Mouse (Mus musculus): Measurements from ENCODE around the gene Lats2.

Lats2 gene

DNA sequence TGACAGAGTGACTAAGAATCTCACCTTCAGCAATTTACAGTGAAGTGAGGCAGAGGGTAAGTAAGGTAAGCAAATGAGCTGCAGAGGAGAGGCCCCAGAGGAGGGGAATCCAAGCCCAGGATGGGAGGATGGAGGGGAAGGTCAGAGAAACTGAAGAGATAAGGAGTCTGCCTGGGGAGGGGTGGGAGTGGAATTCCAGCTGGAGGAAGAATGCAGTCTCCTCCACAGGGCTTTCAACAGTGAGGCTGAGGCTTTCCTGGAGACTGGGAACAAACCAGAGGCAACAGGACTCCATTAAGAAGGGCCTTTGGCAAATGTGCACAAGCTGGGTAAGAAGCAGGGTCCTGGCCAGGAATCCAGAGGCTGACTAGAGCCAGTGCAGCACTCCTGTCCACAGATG lies 21.1 kb downstream of the Lats2 start:
- DNase-seq (ENCODE audit: low read depth, low spot score): no peak

DNA sequence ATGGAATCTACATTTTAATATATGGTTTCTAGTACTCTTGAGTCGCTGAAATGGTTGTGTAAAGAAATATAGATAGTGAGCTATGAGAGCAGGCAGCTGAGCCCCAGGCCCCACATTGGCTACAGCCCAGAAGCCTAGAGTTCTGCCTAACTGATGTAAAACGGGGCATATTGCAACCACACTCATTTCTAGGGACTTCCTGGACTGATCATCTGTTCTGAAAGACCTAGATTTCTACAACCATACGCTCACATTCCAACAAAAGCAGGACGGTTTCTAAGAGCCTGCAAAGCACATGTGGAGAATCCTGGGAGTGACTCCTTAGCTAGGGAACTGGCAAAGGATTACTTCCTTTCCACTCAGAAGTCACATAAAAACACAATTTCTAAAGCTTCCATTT lies 22.0 kb downstream of the Lats2 start:
- no peak for DNase-seq (ENCODE audit: low read depth, low spot score)

DNA sequence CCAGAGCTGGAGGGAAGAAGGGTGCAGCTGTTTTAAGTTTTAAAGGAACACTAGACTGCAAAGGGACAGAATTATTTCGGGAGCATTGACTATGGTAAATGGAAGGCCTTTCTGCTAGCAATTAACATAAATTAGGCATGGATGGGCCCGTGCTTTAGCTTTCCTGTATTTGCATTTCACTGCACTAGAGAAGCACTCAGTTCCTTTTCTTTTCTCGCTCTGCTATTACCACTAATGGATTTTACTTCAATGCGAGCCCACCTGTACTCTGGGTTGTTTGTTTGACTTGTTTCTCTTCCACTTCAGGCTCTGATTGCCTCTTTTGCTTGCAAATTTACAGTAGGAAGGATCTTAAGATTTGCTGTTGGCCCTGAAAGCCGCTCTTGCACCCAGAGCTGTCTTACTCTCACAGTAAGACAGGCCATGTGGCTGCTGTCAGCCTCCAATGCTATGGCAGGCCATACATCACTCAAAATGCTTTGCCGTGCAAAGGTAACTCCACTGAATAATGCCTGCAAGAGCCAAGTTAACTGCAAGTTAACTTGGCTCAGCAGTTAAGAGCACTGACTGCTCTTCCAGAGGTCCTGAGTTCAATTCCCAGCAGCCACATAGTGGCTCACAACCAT lies 25.4 kb downstream of the Lats2 start:
- DNase-seq (ENCODE audit: low read depth, low spot score): no peak

DNA sequence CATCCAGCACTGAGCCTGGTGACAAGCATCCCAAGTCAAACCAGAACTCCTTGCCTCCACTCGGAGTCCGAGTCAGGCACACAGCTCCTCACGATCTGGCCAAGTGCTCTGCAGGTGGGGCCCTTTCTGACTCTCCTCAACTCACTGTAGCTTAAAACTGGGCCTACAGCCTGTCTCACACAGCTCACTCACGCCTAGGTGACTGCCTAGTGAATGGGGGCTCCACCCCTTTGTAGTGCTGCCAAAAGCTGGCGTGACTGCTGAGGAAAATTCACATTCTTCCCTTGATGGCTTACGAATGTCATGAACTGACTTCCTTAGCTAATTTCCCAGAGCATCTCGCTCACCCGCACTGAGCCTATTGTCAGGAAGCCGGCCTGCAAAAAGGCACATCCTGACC lies 27.7 kb downstream of the Lats2 start:
- DNase-seq (ENCODE audit: low read depth, low spot score): no peak

DNA sequence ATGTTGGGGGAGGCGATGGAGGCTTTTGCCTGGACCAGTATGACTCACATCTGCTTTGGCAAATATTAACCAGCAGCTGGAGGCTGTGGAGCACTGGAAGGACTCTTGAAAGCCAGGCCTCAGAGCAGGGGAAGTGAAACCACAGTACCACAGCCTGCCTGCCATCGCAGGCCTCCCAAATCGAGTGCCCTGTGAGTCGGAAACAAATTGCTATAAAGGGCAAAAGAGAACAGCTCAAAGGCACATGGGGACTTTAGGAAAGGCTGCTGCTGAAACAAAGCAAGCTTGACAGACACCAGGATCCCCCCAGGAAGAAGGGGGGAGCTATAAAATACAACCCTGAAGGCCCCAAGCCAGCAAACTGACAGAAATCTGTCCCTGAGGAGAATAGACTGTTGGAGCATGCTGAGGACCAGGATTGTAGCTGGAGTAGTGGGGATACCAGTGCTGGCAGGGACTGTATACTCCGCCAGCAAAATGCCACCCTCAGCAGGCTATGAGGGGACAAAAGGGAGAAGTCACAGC lies 28.2 kb downstream of the Lats2 start:
- no peak for DNase-seq (ENCODE audit: low read depth, low spot score)

DNA sequence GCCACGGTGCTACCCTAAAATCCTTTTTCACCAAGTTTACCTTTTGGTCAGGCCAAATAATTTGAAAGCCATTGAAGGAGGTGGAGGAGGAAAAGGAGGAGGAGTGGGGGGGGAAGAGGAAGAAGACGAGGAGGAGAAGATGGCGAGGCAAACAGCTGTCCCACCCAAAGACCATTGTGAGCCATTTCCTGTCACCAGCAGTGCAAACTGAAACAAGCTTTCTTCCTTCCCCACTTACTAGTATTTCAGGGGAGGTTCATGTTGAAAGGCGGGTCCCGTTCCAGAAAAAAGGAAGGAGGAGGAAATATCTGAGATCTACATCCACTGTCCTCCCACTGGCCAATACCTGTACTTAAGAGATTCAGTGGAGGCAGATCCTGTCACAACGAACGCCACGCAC lies 28.8 kb downstream of the Lats2 start:
- no peak for DNase-seq (ENCODE audit: low read depth, low spot score)

DNA sequence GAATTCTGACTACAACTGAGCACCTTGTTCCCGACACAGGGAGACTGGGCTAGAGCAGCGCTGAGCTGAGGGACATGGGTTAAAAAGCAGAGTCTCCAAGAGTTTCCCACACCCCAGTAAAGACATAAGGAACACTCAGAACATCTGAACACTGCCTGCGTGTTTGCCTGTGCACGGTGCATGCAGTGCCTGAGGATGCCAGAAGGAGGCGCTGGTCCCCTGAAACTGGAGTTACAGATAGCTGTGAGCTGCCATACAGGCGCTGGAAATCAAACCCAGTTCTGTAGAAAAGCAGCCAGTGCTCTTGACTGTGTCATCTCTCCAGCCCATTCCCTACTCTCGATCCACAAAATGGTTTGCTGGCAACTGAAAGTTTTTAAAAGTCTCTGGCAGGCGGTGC lies 32.0 kb downstream of the Lats2 start:
- no peak for DNase-seq (ENCODE audit: low read depth, low spot score)

DNA sequence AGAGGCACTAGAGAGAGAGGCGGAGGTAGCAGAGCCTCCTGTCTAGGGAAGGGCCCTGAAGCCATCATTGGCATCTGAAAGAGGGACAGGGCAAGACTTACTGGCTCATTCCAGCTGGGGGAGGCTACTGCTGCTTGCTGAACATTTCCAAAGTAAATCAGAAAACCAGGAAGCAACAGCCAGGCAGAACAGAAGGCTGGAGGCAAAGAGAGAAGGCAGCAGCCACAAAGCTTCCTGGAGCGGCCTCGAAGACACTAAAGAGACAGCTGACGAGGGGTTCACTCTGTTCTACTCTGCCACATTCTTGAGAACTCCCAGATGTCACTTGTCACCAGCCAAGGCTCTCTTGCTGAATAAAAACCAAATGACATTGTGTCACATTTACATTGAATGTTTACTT lies 33.7 kb downstream of the Lats2 start:
- DNase-seq (ENCODE audit: low read depth, low spot score): no peak

DNA sequence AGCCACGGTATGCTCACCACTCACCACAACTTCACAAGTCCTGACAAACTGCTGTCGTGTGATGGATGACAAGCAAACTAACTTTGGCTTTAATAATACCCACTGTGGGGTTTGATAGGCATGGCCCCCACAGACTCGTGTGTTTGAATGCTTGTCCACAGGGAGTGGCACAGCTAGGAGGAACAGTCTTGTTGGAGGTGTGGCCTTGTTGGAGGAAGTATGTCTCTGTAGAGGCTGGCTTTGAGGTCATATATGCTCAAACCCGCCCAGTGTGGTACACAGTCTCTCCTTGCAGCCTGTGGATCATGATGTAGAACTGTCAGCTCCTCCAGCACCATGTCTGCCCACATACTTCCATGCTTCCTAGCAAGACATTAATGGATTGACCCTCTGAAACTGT lies 39.9 kb downstream of the Lats2 start:
- DNase-seq (ENCODE audit: low read depth, low spot score): no peak

DNA sequence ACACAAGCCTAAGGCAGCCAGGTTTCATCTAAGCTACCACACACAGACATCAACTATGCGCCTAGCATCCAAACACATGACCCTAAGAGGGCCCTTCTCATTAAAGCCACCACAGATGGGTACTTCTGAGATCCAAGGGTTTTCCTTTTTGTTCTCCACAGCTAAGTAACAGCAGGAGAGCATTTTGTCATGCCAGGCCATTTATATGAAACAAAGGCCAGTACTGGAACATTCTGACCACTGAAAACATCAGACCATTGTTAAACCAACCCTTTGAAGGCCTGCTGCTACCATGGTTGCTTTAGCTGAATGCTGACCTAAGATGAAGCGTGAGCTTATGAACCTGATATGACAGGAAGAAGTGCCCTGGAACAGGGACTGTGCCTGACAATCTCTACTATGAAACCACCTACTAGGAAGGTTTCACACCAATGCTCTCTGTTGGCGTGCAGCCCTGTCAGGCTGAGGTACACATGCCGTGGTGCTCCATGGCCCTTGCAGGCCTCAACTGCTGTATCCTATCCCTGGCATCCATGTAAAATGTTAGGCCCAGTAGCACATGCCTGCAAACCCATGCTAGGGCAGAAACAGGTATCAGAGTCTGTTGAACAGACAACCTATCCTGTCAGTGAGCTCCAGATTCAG lies 41.5 kb downstream of the Lats2 start:
- DNase-seq (ENCODE audit: low read depth, low spot score): no peak

DNA sequence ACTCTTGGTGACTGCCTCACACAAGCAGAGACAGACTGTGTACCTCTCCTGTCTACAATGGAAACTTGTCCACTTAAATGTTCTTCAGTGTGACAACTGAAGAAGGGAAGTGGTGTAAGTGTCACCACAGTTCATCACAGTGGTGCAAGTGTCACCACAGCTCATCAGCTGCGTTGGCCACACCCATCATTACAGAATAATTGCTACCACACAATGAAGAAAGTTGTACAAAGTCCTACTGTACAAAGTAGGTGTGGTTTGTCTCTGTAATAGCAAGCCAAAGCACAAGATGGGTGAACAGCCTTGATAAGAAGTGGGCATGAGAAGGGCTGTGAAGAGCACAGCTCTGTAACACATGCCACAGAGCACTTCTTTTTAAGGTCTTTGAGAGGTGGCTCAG lies 45.3 kb downstream of the Lats2 start:
- DNase-seq (ENCODE audit: low read depth, low spot score): no peak

DNA sequence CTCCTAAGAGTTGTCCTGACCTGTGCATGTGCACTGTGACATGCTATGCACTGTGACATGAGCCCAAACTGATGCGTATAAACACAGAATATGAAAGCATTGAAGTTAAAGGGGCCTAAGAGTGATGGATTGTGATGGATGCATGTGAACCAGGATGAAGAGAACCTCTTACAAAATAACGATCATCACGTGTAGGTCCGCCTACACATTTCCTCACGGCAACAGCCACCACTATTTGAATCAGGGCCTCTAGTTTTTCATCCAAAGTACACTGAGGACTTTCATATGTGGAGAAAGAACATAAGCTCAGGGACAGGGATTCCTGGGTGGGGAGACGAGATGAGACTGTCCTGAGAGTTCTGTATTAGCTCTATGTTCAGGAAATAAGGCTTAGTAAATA lies 47.1 kb downstream of the Lats2 start:
- DNase-seq (ENCODE audit: low read depth, low spot score): no peak

DNA sequence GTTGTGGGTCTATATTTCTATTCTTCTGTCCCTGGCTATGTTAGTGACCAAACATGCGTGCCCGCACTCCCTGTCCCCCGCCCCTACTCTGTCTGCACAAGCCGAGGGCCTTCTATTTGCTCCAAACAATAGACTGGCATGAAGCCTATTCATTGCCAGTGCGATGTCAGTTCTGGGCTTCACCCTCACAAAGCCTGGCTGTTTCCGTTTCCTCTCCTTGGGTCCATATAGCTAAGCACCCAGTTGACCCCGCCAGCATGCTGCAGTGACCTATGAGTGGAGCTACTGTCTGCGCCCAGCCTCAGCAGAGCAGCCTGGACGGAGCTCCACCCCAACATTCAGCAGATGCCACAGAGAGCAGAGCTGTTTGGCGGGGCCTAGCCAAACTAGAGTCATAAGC lies 49.0 kb downstream of the Lats2 start:
- no peak for DNase-seq (ENCODE audit: low read depth, low spot score)

DNA sequence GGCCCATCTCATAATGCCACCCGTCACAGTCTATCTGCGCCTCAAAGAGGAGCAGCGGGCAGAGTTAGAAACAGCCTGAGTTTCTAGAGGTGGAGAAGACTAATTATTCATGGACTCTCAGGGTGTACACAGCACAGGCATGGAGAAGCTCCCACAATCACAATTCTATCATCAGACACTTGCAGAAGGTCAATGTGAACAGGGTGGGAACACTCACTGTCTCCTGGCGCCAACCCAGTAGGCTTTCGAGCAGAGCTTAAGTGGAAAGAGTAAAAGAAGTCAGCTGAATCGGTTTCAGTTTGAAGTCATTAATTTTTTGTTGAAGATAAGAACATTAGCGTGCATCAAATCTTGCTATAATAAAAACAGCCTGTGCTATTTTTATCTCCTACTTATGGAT lies 49.6 kb downstream of the Lats2 start:
- no peak for DNase-seq (ENCODE audit: low read depth, low spot score)

DNA sequence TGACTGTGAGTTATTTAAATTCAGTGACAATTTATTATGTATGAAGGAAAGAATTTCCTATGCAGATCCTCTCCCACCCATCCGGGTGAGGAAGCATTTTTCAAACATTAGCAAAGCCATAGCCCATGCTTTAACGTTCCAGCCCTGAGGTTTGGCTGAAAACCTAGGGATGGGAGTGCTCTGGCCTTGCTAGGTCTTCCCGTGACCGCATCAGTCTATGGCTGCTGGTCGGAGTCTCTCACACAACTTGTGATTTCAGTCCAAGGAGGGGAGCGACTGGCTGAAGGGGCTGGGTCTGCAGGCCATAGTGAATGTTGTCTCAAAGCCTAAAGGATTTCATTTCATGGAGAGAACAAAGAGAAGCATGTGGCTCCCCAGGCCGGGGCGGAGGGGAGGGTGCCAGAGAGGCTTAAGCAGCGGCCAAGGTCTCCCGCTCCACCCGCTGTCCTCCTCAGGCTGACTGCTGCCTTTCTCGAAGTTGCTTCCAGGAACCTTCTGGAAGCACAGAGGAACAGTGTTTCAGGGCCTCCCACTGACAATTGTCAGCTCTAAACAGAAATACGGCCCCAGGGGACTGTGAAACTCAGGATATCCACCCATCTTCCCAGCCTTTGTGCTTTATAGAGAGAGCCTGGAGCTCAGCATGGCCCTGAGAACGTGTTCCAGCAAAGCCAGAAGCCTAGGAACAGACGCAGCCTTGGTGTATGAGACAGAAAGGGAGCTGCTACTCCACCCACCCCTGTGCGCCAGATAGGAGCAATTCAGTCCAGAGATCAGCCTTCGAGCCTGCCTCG lies 50.9 kb downstream of the Lats2 start:
- no peak for DNase-seq (ENCODE audit: low read depth, low spot score)

DNA sequence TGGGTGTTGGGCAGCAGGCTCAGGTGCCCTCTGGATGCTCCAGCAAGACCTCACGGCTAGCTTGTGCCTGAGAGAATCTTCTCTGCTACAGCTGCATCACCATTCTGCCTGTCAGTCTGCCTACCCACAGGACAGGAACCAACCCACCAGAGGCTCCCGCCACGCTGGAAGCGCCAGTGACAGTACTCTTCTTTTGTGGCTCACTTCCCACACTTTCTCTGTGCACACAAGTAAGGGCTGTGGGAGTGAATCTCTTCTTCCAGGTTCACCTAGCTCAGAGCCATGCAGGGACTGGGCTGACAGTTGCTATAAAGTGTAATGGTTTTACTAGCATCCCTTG lies 51.5 kb downstream of the Lats2 start:
- no peak for DNase-seq (ENCODE audit: low read depth, low spot score)

DNA sequence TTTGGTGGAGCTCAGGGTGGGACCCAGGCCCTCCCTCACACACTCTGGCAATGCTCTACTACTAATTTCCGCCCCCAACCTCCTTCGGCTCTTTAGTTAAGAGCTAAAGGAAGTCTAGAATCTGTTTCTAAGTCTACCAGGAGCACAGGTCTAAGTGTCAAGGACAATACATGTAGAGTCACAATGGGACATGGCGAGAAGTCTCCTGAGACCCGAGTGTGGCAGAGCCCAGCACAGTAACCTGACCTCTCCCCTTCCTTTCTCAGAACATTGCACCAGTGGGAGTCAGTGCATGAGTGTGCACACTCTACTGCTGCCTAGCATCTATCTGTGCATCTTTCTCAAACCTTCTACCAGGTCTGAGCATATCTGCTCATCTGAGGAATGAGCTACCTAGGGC lies 52.4 kb downstream of the Lats2 start:
- no peak for DNase-seq (ENCODE audit: low read depth, low spot score)

DNA sequence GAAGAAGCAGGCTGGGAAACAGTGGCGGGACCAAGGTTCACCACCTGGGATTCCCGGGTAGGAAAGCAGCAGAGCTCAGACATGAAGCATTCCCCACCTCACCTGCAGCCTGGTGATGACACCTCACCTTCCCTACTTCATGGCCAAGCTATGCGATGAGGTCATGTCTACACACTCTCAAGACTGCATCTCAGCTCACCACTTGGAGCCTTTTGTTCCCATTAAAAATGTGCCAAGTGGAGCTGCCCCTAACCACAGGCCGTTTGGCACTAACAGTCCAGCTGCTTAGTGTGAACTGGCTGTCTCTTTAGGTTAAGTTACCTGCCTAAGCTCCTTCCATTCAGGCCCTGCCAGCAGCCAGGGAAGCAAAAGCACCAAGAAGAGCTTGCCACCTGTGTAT lies 53.1 kb downstream of the Lats2 start:
- no peak for DNase-seq (ENCODE audit: low read depth, low spot score)

DNA sequence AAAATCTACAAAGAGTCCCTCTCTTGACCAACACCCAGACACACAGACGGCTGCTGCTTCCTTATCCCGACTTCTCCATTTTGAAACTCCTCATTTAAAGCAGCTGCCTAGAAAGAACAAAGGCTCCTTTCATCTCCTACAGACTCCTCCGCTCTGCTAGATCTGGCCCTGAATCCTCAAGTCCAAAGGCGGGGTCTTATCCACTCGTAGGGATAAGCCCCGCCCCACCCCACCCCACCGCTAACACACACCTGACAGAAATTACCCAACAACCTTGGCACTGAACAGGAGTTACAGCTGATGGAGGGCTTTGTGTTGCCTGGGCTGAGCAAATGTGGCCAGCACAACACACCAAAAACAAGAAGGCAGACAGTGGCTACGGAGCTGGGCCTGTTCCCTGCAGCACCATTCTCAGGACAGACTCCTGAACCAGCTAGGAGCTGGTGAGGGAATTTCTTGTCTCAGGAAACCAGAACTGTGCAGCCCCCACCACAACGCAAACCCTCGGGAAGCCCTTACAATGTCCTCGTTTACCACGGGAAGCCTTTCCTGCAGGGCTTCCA lies 56.2 kb downstream of the Lats2 start:
- DNase-seq (ENCODE audit: low read depth, low spot score): no peak

DNA sequence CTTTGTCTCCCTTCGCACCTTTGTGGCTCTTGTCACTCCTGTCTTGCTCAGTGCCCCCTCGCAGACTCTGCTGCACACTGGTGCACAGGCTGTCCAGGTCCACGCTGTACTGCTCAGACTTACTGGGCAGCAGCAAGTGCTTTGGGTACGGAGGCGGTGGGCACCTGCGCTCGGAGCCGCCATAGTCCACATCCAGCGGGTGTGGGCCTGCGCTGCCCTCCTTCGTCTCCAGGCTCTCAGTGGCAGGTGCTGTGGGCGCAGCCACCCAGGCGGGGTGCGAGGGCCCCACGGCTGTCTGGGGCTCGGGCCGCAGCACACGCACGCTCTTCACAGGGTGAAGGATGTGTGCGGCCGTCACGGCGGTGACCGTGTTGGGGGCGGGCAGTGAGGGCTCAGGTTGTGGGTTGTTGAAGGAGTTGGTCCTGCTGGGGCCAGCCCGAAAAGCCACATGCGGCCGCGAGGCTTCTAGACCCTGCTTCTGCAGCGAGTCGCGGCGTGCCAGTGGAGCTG lies 58.7 kb downstream of the Lats2 start:
- DNase-seq (ENCODE audit: low read depth, low spot score): no peak

DNA sequence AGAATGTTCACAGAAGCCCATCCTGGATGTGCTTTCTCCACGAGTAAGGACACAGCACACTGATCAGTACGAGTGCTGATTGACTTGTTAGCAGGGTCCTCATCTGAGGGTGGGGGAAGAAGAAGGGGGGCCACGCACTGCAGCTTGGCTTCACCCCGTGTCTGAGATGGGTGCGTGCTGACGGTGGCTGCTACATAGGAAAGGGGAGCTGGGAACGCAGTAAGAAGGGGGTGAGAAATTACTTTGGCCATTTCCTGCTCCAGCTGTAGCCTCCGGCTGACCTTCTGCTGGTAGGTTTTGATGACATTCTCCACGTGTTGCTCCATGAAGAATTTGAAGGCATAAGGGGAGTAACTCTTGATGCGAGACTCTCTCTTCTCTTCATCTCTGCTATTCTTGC lies 59.2 kb downstream of the Lats2 start:
- DNase-seq (ENCODE audit: low read depth, low spot score): no peak

DNA sequence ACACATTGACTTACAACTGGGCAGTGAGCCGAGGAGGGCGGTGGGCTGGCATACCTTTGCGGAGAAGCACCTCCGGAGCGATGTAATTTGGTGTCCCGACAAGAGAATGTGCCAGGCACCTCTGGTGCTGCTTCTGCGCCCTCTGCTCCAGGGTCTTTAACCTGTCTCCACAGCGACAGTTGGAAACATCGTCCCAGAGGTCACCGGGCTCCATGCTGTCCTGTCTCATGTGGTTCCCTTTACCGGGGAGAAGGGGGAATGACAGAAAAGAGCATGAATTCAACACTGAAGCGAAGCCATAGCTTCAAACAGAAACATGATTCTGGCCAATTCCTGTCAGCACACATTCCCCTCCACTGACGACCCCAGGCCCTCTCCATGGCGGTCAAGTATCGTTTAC lies 62.1 kb downstream of the Lats2 start:
- no peak for DNase-seq (ENCODE audit: low read depth, low spot score)

DNA sequence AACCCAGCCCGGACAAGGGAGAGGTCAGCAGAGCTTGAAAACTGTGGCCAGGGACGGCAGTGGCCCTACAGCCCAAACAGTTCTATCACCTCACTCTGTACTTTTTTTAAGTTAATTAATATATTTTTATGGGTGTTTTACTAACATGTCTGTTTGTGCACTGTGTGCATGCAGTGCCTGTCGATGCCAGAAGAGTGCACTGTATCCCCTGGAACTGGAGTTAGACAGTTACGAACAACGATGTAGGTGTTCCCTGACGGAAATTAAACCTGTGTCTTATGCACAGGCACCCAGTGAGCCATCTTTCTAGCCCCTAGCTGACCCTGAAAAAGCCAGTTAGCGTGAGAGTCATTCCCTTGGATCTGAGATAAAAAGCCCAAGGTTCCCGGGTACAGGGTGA lies 62.6 kb downstream of the Lats2 start:
- DNase-seq (ENCODE audit: low read depth, low spot score): no peak
